Mouse (Mus musculus) forelimb bud, embryonic 11.5 days (tissue): ENCODE data around the gene Mttp.

Experiments
- DNase-seq: peaks from one replicate; pipeline ENCODE4 v3.0.0-alpha.2; 2012; ENCODE audit warnings: low read depth, low spot score

Gene Mttp

DNA sequence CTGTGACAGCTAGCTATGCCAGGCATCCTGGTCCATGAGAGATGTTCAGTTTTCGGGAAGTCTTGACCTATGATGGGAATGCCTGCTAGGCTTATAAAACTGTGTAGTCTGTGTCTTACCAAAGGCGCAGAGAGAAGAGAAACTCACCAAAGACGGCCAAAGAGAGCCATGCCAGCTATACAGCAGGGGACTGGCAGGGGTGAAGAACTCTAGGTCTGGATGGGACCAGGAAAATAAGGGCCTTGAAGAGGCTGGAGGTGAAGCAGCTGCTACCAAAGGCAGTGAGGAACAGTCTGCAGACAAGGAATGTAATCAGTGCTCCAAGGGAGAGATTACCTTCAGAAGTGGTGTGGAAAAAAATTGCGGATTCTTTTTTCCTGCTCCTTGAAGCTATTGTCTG lies 60.9 kb downstream of the Mttp start:
- no peak for DNase-seq

DNA sequence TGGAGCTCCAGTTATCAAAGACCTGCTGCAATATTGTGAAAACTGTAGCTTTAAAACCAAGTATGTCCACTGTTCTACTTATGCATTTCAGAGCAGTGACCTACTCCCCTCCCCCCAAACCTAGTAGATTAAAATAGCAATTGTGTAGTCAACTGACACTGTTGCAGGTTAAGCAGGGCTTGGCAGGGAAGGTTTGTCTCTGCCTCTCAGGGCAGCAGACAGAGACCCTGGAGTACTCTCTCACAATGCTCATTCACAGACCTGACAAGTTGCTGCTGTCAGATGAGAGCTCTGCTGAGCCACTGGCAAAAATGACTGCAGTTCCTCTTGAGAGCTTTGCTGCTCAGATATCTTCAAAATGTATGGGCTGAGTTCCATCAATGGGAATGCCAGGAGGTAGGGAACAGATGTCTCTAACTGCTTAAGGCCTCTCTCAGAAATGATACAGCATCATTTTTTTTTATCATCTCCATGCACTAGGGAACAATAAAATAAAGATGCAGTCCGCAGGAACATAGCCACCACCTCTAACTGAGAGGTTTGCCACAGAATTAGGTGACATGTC lies 61.6 kb downstream of the Mttp start:
- DNase-seq, result no peak

DNA sequence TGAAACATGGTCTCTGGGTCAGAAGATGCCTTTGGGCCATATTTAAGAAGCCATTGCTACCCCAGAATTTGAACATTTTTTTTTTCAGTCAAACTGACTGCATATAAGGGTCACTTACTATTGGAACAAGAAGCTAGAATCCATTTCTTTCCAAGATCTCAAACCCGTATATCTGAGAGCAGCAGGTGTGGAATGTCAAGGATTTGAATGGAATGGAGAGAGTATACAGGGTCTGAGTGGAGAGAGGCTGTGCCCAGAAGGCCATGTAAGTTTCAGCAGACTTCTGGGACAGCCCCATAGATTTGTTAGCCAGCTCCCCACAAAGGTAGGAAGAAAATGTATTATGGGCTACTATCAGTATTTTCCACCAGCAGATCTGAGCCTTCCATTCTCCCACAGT lies 66.1 kb downstream of the Mttp start:
- no peak for DNase-seq

DNA sequence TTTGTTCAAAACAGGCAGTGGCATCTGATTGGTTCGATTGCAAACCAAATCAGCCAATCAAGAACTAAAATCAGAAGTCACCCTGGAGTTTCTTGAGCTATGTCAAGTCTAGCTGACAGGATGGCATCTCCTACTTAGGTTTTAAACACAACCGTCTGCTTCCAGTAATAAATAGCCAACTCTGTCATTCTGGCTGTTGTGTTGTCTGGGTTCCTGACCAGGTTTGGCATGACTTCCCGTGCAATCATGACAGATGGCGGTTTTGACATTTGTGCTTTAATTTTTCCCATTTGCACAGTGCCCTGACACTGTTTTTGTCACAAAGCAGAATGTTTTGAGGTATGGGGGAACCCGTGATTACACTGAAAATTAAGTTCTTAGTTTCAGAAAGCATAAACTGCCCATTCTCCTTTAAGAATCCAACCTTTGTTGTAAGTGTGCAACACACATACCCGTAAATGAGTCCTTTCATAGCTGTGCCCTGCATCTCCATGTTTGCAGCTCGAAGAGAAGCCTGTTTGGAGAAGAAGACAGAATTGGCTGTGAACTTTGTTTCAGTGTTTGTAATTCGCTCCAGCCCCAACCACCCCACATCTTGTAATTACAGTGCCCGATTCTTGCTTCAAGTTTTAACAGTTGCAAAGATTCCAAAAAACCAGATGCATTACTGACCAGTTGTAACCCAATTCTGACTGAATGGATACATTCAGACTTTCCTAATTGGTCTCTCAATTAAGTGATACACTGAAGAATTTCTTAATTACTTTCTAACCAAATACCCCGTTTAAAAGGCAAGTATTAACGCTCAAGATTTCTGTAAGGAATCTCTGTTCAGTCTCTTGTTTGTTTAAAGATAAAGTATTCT lies 67.1 kb downstream of the Mttp start:
- no peak for DNase-seq

DNA sequence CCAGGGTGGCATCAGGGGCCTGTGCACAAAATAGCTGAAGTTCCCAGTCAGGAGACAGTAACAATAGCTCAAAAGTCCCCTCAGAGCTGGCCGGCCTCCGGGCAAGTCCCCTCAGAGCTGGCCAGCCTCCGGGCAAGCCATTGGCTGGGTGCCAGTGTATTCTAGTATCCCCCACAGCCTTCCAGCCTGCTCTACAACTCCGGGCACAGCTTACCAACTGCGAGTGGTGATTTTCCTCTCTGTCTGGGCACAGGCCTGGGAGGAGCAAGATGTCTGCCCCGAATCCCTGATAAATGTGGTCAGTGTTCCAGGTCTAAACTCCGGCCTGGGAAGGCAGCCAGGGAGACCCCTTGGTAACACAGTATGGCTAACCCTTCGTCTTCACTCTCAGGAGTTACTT lies 69.6 kb downstream of the Mttp start:
- DNase-seq, result no peak

DNA sequence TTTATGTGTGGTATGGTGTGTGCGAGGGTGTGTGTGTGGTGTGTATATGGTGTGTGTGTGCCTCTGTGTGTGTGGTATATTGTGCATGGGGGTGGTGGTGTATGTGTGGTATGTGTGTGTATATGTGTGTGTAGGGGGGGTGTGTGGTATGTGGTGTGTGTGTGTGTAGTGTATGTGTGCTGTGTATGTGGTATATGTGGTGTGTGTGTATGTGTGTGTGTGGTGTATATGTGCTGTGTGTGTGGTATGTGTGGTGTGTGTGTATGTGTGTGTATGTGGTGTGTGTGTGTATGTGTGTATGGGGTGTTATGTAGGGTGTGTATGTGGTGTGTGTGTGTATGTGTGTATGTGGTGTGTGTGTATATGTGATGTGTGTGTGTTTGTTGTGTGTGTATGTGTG lies 70.6 kb downstream of the Mttp start:
- no peak for DNase-seq

DNA sequence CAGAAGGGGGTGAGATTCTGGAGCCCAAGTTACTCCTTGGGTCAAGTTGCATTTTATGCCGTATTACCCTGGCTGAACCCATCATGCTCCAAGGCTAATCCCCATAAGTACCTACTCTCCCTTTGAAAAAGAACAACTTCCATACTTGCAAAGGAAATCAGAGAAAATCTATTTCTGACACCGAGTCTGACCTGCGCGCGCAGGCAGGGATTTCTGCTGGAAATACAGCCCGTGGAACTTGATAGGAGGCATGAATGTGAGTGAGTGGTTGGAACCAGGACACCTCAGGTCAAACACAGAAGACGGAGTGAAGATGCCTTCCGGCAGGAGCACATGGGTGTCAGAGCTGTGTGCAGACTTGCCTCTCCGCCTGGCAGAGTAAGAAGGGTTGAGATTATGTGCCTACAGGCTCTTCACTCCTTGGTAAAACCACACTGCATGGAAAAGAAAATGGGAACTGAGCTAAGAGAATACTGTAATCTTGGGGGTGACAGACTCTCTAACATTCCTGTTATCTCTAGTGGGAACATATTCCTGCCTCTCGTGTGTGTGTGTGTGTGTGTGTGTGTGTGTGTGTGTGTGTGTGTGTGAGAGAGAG lies 73.2 kb downstream of the Mttp start:
- DNase-seq, result no peak

DNA sequence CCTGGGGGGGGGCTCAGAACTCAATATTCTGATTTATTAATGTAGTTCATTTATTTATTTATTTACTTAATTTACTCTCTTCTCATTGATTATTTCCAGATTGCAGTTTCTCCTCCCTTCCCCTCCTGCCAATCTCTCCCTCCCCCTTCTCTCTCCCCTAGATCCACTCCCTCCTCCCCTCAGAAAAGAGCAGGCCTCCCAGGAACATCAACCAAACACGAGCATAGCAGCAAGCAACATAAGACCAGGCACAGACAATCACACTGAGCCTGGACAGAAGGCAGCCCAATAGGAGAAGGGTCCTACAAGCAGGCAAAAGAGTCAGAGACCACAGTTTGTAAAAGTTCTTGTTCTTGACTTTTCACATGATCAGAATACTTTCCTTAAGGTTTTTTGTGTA lies 73.8 kb downstream of the Mttp start:
- DNase-seq, result peak; percentile 21

DNA sequence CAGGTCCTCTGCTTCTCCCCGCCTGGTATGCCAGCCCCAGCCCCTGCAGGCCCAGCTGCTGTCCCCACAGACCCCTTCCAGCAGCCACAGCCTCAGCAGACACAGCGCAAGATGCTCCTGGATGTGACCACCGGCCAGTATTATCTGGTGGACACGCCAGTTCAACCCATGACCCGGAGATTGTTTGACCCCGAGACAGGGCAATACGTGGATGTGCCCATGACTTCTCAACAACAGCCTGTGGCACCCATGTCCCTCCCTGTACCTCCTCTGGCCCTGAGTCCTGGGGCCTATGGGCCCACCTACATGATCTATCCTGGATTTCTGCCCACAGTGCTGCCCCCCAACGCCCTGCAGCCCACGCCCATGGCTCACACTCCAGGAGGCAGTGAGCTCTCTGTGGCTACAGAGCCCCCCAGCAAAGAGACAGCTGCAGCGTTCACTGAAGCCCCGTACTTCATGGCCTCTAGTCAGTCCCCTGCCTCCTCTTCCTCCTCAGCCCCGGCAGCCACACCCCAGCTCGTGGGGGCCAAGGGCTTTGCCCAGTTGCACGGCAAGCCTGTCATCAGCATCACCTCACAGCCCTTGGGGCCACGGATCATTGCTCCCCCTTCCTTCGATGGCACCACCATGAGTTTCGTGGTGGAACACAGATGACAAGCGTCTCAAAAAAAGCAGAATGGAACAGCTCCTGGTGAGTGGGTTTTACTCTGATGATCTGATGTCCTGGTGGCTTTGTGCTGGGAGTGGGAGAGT lies 74.8 kb downstream of the Mttp start:
- no peak for DNase-seq

DNA sequence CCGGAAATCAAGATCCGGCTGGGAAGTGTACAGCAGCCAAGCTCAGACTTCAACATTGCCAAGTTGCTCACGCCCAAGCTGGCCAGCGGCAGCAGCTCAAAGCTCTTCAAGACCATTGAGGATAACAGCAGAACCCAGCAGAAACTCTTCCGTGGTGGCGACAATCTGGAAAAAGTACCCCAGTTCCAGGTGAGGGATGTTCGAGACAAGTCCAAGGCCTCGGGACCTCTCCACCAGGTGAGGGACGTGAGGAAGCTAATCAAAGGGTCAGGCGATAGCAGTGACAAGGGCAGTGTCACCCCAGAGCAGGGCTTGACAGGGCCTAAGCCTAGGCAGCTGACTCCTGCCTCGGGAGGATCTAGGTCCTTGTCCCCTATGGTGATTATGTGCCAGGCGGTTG lies 76.7 kb downstream of the Mttp start:
- DNase-seq, result no peak

DNA sequence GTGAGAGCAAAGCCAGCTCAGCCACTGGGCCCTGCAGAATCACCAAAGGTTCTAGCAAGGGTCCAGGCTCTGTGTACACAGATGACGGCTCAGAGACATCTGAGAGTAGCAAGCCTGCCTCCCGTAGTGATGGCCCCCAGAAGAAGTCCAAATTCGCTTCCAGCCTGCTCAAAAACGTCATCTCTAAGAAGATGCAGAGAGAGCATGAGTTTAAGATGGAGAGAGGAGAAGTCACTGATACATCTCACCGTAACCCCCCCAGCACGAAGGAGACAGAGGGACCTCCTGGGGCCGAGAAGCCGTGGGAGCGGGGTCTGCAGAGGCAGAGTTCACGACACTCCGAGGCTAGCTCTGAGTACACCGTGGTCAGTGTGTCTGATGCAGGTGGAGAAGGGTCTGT lies 77.5 kb downstream of the Mttp start, which contains the start of gene Gm5105:
Gene Gm5105, minus strand, starts transcription at position 101 of the 400 bp plus-strand sequence.
- no peak for DNase-seq

DNA sequence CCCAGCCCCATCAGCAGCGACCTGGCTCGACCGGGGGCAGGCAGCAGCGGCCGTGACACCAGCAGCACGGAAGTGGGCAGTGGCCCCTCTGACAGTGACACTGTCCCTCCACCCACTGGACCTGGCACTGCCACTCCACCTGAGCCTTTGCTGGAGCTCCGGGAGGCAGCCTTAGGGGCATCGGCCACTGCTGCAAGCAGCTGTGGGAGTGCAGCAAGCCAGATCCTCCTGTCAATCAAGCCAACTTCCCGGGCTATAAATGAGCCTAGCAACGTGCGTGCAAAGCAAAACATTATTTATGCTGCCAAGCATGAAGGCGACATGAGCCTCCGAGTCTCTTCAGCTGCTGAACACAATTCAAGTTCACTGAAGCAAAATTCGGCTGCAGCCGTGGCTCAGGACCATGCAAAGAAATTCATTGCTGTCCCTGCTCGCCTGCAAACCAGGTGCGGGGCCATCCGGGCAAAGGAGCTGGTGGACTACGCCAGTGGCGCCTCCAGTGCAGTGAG lies 78.4 kb downstream of the Mttp start:
- DNase-seq, result no peak

DNA sequence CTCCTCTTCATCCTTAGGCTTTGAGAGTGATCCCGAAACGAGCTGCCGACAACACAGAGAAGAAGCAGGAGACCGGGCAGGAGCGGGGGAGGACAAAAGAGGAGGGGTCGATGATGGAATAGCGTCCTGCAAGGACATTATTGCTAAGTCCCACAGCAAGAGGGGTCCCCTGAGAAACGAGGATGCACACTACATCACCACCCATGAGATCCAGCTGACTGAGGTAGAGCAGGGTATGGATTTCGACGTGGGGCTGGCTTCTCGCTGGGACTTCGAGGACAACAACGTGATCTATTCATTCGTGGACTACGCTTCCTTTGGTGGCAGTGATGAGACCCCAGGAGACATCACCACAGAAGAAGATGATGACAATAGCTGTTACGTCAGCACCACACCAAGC lies 78.8 kb downstream of the Mttp start:
- DNase-seq, result no peak

DNA sequence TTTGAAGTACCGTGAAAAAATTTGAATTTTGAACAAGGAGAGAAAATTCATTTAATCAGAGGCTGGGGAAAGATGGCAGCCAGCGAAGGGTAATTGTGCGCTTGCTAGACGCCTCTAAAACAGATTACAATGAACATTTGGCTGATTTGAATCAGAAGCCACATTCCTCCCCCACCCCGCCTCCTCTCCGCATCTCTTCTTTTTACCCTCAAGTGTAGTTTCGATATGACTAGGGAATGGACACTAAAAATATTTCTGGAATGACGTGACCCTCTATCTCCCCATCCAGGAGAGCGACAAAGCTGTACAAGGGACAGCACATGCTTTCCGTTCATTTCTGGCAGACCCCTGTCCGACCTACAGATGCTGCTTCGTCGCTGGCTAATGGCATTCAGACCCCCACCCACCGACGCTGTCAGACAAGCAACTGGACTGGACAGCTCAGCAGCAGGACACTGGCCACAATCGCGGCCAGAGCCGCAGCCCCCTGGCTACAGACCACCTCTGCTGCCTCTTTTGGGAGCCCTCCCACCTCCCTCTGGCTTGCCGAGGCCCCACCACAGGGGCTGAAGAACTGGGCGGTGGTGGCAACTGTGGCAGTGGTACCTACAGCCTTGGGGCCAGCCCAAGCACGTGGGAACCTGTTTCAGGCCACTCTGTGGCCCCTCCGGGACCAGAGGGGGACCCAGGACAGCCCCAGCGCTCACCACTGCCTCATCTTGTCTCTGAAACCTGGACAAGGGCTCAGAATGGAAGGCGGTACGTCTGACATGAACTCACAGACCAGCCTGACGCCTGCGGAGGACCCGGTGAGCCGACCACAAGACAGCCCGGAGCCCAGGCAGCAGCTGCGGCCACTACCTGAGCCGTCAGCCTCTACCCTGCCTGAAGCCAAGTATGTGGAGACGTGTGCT lies 79.8 kb downstream of the Mttp start, which contains the start of gene 1110002E22Rik:
Gene 1110002E22Rik, plus strand, starts transcription at position 321 of the 914 bp plus-strand sequence.
- no peak for DNase-seq

DNA sequence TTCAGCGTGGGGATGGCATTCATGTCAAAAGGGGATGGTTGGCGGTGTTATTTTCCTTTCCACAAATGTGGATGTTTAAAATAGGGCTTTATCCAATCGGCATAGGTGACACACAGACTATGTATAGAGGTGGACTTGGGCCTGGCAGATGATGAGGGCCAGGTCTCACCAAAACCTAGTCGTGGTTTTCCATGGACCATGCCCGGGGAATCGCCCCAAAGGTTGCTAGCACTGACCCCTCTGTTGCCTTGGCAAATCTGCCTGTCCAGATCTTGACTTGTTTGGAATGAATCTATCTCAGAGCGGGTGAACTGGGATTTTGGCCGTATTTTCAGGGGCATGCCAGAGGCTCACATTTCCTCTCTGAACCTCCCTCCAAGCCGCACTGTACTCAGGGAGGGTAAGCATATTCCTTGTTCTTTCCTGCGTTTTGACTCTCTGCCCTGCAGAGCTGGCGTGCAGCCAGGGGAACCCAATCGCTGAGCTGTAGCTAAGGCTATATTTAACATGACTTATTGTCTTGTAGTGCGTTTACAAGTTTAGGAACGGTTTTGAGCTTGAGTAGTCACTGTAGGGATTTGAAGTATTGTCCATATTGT lies 80.9 kb downstream of the Mttp start:
- DNase-seq, result no peak

DNA sequence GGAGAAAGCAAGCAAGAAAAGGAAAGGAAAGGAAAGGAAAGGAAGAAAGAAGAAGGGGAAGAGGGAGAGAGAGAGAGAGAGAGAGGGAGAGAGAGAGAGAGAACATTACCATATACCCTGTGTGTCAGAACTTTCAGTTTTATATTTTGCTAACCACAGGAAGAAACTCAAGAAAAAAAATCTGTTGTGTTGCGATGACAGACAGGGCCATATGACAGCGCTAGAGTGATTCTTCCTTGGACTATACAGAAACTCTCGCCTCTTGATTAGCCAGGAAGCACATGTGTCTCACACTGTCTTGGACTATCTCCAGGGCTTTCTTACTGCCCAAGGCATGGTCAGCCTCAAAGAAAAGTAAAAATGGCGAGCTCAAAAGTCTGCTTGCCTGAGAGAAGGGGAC lies 82.1 kb downstream of the Mttp start:
- DNase-seq, result no peak

DNA sequence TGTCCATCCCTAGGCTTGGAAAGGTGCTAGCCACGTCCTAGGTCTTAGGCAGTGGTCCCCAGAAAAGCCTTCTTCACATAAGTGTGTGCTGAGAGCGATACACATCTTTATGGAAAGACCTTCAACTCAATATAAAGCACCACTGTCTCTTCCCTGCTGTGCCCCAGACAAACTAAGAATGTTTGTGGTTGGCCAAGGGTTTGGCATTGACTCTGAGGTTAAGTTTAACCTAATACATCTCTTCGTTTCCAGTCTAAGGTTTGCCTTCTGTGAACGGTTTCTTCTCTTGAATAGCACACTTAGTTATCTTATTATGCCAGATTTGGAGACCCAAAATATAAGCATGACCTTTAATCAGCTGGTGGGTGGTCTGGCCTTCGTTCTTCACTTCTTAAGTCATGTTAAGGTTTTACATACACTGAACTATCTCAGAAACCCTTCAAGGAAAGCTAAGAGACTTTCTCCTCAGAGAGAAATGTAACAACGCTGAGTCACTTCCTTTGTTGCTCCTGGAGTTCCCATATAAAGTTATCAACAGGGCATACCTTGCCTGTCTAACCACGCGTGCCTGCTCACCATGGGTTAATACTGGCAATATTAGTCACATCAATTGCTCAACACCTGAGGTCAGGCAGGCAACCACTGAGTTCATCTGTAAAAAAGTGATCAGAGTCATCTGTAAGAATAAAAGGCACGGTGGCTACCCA lies 83.4 kb downstream of the Mttp start:
- DNase-seq, result no peak

DNA sequence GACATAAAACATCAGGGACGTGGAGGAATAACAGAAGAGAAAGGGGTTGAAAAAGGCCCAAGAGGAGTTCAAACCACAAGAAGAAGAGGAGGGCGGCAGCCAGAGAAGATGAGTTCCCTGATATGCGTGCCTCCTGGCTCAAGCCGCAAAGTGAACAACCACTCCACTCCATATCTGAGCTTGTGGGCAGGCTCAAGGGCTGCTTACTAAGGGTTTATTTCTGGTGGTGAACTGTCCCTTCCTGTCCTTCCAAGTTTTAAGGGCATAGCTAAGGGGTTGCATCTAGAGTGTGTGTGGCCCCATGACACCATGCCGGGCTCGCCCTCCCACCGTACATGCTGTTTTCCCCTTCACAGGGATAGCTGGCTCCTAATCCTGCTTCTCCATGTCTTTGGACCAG lies 84.3 kb downstream of the Mttp start:
- DNase-seq, result no peak

DNA sequence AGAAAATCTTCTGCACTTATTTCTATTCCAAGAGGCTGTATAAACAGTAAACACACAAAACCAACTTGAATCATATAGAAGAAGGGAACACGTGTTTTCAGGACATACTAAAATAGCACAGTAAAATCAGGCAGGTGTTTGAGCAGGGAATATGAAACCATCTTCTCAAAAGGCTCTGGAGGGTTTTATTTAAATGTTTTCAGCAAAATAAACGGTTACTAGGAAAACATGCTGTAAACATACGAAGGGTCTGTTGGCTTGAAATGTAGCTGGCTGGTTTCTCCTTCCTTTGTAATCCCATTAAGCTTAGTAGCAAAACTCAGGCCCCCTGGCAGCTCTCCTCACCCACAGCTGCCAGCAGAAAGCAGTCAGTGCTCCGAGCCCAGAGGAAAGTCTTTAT lies 86.5 kb downstream of the Mttp start:
- no peak for DNase-seq

DNA sequence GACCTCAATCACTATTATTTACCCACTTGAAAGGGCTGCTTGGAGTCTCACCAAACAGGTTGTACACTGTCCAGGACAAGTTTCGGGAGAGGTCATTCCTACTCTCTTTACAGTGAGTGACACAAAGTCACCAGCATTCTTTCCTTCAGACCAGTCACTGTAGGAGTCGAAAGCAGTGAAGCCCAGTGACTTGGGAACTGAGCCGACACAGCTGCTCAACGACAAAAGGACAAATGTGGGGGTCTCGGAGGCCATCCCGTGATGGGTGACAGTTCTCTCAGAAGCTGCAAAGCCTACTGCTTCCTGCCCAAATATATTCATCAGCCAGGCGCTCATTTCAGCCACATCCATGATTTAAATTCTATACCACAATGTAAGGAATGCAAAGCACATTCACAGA lies 87.8 kb downstream of the Mttp start:
- DNase-seq, result no peak
